Mouse (Mus musculus) MEL-GATA-1-ER (cell line): ENCODE measurements around the gene Bscl2.
"Not testable (repeated sequence)": the region's sequence is repeated elsewhere in the genome, so short reads cannot be mapped to it uniquely, and the experiment has no call there.

Source experiments
- DNase-seq: peaks from one replicate; pipeline ENCODE4 v3.0.0-alpha.2; 2012; ENCODE audit warnings: low read depth; ENCODE audit errors: extremely low read depth

Bscl2 gene

DNA sequence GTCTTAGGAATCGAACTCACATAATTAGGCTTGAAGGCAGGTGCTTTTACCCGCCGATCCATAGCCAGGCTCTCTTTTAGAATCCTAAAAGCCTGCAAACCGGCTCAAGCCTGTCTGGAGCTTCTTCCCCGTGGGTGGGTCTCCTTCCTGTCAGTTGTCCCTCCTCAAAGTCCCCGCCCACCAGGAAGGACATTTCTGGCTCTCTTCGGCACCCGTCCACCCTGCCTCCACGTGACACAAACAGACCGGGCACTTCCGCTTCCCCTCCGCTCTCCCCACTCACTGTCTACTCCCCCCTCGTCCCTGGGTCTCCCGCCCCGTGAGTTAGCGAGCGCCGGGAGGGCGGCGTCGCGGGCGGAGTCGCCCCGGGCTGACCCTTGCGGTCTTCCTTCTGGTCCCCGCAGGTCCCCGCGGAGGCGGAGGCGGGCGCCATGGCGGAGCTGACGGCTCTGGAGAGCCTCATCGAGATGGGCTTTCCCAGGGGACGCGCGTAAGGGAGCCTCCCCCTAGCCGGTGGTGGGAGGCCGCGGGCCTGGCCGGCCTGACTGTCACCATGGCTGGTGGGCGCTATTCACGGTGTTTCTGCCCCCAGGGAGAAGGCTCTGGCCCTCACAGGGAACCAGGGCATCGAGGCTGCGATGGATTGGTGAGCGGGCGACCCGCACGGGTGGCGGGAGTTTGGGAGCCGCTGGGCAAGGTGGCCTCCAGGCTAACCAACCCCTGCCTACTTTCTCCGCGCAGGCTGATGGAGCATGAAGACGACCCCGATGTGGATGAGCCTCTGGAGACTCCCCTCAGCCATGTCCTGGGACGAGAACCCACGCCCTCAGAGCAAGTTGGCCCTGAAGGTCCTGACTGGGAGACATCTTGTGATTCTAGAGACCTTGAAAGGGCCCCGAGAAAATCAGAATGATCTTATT is 34.3 kb downstream of the Bscl2 start, which contains the start of gene Ubxn1:
Gene Ubxn1 (plus strand): TSS at position 230 of the 920 bp plus-strand sequence.
- peak; percentile 96 for DNase-seq

DNA sequence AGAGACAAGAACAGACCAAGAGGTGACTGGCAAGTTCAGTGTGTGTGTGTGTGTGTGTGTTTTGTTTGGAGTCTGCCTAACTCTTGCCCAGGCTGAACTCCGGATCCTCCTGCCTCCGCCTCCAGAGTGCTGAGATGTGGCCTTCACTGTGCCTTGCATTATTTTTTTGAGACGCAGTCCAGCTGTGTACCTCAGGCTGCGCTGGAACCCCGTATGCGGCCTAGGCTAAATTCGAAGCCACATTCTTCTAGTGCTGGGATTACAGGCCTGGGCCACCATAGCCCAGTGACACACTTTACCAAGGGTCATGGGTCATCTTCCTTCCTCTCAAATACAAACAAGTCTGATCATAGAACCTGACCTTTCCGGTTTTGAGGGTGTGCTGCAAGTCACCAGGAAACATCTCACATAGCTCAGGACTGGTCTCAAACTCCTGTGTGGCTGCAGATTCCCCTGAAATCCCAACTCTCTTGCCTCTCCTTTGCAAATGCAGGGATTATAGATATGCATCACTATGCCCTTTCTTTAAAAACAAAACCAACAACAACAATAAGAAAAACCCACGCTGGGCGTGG is 35.1 kb downstream of the Bscl2 start:
- DNase-seq: no peak

DNA sequence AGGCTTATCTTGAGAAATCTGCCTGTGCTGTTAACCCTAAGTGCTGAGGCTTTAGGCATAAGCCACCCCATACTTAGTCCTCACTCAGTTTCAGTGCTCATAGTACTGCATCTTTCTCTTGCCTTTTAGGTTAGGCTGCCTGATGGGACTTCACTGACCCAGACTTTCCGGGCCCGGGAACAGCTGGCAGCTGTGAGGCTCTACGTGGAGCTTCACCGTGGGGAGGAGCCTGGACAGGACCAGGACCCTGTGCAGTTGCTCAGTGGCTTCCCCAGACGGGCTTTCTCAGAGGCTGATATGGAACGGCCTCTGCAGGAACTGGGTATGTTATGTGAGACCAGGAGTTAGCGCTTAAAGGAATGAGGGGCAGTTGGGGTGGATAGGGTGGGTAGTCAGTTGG is 37.8 kb downstream of the Bscl2 start:
- no peak for DNase-seq

DNA sequence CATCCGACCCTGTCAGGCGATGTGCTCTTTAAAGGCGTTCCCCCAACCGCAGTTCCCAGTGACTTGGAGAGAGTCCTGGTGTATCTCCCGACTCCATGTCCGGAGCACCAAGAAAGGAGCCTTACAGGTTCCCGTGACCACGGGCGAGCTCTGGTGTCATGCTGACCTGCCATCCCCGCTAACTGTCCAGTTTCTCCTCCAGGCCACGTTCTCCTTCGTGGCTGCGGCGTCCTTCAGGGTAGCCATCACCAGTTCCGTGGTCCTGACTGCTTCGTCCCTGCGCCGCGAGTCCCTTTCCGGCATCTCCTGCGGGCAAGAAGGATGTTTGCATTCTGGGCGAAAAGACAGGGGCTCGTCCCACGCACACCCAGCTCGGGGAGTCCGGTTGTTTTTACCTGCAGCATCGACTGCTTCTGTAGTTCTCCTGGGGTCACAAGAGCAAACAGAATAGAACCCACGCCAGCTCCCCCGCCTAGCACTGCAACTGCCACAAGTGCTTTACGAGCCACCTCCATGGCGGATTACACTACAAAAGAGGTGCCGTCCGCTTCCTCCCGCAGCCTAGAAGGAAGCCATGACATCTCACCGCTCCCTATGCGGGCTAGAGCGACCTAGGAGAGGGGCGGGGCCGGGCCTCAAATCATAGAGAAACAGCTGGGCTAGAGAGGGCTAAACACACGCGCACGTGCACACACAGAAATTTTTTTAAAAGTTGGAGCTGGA is 43.2 kb downstream of the Bscl2 start, which contains the start of gene Uqcc3:
Gene Uqcc3 (minus strand): TSS at position 613 of the 723 bp plus-strand sequence.
- DNase-seq: peak; percentile 81

DNA sequence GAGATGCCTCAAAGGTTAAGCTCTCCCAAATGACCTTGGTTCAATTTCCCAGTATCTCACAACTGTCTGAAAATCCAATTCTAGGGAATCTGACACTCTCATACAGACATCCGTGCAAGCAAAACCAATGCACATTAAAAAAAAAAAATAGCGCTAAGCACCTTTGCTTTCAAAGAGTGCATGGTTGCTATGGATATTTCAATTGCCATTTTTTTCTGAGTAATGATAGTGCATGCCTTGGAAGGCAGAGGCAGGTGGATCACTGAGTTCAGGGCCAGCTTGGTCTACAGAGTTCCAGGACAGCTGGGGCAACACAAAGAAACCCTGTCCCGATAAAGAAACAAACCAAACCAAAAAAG is 43.7 kb downstream of the Bscl2 start:
- no peak for DNase-seq

DNA sequence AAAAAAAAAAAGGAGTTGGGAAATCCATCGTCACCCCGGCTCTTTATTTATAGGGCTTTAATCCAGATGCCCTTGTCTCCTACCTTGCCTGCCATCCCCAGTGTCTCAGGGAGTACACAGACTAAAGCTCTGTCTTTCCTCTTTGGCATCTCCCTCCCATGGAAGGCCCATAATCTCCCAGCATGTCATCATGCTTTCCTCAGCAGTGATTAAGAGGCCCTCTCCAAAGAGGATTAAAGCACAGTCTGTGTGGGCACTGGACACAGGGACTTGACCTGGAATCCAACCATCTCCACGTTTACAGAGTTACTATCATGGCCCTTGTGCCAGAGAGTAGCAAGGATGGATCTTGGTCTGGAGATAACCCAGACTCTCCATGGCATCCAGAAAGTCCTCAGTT is 46.3 kb downstream of the Bscl2 start, which contains the start of the genes Lbhd1 and Gm49403:
Gene Lbhd1 (plus strand): TSS at position 117 of the 400 bp plus-strand sequence.
Gene Gm49403 (plus strand): TSS at position 315 of the 400 bp plus-strand sequence.
- DNase-seq: no peak

DNA sequence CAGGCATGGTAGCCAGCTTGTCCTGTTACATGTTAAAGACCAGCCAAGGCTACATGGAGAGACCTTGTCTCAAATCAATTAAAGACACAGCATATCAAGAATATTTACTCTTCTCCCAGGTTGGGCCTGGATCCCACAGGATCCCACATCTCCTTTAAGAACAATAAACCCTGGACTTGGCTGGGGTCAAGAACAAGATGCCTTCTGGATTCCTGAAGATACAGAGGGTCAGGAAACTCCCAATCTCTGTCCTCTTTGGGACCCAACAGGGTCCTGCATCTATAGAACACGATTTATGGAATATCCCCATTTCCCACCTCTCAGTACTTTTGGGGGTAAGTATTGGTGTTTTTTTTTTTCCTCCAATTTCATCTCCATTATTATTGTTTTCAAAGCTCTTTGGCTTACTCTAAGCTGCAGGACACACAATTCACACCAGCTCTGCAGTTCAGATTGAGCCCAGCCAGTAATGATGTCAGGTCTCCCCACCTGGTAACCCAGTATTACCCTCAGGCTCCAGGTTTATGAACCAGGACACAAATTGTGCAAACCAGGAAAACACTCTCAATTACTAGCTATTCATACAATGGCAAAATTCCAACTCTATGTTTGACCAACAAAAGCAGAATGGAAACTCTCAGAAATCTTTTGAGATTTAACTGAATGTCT is 49.8 kb downstream of the Bscl2 start:
- DNase-seq: no peak

DNA sequence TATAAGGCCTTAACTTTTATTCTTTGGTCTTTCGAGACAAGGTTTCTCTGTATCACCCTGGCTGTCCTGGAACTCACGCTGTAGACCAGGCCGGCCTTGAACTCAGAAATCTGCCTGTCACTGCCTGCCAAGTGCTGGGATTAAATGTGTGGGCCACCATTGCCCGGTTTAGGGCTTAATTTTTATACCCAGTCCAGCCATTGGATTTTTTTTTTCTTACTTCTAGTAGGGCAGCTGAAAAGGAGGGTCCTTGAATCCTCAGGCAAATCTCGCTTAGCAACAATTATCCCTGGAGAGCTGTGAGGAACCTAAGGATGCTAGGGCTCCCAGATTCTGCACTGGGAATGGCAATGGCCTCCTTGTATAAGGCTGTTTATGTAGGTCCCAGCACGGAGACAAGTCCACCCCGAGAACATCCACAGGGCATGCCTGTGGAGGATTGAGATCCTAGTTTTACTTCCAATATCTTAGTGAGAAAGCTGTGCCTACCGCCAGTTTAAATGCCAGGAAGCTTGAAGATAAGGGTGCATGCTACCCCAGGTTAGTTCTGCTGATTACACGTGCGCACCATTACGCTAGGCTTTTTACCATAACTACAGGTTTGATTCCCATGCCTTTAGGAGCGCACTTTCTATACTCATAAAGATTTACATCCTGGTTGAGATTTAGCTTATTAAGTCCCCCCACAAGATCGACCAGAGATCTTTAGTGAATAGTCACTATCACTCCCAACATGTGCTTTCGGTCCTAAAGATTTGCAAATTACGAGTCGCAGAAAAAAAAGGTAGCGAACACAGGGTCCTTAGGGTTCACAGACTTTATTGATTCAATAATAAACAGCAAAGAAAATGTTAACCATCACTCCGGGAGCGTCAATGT is 50.6 kb downstream of the Bscl2 start:
- DNase-seq: no peak

DNA sequence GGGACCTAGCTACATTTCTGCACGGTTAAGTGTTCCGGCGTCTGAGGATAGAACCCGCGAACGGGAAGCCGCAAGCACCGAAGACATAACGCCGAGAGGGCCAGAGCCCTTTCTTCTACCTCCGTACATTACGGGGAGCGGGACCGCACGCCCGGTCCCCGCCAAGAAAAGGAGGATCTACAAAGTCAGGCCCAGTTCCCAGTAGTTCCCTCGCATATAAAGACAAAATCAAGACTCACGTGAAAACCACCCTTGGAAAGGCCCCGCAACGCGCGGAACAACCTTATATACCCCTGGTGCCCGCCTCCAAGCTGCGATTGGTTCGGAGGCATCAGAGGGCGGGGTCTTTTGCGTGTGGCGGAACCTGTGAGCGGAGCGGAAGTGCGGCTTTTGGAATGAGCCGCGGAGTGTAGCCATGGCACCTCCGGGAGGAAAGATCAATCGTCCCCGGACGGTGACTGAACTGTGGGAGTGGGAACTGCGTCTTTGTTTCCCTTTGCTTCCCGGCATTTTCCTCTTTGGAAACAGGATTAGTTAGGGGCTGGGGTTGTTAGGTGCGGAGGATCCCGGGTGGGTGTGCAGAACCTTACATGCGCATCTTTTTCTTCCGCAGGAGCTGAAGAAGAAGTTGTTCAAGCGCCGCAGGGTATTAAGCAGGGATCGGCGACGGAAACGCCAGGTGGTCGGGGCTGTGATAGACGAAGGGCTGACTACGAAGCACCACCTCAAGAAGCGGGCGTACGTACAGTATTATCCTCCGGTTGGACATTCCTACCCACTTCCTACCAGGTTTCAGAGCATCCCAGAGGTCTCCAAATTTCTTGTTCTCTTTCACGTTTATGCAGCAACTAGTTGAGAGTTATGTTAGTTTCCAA is 51.5 kb downstream of the Bscl2 start, which contains the start of the genes 1810009A15Rik and Gm49416:
Gene 1810009A15Rik (plus strand): TSS at position 343 of the 875 bp plus-strand sequence.
Gene Gm49416 (plus strand): TSS at position 416 of the 875 bp plus-strand sequence.
- peak; percentile 92 for DNase-seq

DNA sequence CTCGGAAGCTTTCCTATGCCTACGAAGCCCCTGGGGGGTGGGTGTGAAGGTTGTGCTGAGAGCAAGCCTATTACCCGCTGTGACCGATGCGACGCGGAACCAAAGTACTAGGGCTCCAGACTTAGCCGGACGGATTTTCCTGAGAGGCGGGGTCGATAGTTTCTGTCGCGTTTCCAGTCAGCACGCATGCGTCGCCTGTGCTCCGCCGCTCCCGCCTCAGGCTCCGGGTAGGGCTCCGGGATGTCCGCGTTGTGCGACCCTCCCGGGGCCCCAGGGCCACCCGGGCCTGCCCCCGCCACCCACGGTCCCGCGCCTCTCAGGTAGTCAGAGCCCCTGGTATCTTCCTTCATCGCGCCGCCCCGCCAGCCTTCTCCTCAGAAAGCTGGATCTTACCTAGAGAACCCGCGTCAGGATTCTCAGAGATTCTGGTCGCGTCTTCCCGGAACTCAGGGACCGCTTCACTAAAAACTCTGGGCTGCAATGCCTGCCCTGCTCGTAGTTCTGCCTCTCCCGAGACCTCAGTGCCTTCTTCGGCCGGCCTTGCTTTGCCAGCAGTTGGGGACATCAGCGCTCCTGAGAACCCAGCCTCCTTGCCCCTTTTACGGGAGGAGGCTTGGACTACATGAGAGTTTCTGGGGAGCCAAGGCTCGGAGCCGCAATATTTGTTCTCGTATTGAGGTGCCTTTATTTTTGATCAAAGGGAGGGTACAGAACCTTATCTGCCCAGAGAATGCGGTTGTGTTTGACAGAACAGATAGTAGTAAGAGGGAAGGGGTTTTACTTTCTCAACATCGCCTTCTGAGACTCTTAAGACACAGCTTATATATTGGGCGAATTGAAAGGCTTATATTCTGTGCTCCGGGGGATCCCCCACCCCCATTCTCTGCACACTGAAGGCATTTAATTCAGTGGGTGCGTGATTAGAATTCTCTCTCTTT is 55.8 kb downstream of the Bscl2 start, which contains the start of gene Ints5:
Gene Ints5 (plus strand): TSS at position 177 of the 938 bp plus-strand sequence.
- peak; percentile 85 for DNase-seq

DNA sequence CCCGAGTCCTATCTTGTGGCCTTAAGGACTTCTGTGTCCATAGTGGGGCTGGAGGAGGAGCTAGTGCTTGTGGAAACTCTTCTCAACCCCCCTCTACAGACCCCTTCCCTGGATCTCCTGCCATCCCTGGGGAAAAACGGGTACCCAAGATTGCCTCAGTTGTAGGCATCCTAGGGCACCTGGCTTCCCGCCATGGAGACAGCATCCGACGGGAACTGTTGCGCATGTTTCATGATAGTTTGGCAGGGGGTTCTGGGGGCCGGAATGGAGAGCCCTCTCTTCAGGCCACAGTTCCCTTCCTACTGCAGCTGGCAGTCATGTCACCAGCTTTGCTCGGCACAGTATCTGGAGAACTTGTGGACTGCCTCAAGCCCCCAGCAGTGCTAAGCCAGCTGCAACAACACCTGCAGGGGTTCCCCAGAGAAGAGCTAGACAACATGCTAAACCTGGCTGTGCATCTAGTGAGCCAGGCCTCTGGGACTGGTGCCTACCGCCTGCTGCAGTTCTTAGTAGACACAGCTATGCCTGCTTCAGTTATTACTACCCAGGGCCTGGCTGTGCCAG is 58.2 kb downstream of the Bscl2 start:
- DNase-seq: no peak

DNA sequence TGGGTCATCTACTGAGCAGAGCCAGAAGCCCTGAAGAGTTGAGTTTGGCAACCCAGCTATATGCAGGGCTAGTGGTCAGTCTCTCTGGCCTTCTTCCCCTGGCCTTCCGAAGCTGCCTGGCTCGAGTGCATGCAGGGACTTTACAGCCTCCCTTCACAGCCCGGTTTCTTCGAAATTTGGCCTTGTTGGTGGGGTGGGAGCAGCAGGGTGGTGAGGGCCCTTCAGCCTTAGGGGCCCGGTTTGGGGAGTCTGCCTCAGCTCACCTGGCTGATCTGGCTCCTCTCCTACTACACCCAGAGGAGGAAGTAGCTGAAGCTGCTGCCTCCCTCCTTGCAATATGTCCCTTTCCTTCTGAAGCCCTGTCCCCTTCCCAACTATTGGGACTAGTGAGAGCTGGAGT is 59.0 kb downstream of the Bscl2 start:
- not testable (repeated sequence) for DNase-seq

DNA sequence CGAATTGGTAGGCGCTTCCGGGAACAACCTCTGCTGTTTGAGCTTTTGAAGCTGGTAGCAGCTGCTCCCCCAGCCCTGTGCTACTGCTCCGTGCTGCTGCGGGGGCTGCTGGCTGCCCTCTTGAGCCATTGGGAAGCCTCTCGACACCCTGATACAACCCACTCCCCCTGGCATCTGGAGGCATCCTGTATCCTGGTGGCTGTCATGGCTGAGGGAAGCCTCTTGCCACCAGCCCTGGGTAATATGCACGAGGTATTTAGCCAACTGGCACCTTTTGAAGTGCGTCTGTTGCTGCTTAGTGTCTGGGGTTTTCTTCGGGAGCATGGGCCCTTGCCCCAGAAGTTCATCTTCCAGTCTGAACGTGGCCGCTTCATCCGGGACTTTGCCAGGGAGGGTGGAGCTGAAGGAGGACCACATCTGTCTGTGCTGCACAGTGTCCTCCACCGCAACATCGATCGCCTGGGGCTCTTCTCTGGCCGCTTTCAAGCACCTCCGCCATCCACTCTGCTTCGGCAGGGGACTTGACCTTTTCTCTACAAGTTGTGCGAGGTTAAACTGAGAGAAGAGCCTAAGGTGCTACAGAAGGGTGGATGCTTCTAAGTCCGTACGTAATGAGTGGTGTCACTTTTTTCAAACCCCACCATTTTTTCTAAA is 60.1 kb downstream of the Bscl2 start:
- not testable (repeated sequence) for DNase-seq

DNA sequence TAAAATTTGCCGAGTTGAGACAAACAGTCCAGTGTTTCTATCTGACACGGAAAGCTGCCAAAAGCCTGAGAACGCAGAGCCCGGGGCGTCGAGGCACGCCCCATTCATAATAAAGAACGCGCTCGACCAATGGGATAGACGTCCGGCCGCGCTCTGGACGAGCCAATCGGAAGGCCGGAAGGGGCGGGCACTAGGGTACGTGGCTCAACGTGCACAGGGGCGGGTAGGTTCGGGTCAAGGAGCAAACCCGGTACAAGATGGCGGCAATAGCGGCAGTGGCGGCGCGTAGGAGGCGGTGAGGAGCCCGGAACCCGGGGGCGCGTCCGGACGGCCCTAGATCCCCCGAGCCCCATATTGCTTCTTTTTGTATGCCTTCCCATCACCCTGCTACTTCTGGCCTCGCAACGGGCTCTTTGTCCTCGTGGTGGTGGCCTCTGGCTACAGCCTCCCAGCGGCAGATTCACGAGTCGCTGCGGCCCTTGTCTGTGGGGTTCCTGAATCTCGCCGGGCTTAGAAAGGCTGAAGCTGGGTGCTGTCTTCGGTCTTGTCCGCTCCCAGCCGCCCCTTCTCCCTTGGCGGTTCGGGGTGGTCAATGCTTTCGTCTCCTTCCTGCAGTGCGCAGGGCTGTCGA is 60.7 kb downstream of the Bscl2 start, which contains the start of gene Ganab:
Gene Ganab (plus strand): TSS at position 207 of the 631 bp plus-strand sequence.
- DNase-seq: peak; percentile 91
